Mouse (Mus musculus): ENCODE data around the gene 9430015G10Rik. TPM values are rescaled to one million over a fixed set of nuclear protein-coding genes. Genes with fewer than 3 reads are reported as not detected.

9430015G10Rik gene
- polyA plus RNA-seq (2012; rRNA removed), result 3.9 and 5.1 TPM in 2 replicates

DNA sequence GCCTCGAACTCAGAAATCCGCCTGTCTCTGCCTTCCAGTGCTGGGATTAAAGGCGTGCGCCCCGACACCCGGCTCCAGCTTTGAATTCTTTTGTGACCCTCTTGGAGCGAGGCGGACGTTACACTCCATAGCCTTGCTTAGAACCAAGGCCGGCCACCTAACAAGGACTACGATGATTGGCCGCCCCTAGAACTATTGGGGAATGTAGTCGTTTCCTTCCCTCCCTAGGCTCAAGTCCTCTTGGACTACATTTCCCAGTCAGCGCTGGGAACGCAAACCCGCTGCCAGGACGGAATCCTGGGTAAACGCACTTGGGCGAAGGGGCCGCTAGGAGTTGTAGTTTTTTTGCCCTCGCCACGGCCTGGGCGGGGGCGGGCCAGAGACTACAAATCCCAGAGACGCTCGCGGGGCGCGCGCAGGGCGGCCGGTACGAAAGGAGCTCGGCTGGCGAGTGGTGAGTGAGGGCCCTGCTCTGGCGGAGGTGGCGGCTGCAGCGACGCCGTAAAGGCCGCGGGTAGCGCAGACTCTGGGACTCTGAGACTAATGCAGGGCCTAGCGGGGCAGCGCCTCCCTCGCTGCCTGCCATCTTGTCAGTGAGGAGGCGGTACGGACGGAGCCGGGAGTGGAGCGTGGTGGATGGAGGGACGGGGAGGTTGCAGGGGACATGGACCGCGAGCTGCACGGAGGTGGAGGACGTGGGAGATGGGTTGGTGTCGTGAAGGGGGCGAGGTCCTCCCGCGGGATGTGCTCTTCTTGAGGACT lies at the start of gene 9430015G10Rik:
Gene 9430015G10Rik, plus strand, starts transcription at position 413 of the 762 bp plus-strand sequence.

DNA sequence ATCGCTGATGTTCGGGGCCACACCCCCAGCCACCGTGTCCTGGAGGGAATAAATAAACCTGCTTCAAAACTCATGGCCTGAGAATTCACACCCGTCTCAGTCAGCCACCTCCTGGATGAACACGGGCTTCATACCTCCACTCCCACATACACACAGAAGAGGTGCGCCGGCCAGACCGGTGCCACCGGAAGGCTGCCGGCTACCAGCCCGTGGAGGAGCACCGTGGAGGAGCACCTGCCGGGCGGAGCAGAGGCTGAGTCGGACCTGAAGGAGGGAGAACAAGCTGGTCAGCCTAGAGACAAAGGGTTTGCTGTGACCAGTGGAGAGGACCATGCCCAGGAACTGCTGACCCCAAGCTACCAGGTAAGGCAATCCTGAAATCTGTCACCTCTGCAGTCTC lies 20.7 kb downstream of the 9430015G10Rik start, which contains the start of gene Rnf223:
Gene Rnf223, plus strand, starts transcription at position 78 of the 400 bp plus-strand sequence.

Other genes with a start within 250 kb of the 9430015G10Rik start
- 0.33 and 0.81 TPM in 2 replicates for gene Tas1r3, start 246.6 kb upstream of the 9430015G10Rik start, polyA plus RNA-seq (2012; rRNA removed)
- gene Cptp, start 240.5 kb upstream of the 9430015G10Rik start, polyA plus RNA-seq (2012; rRNA removed), result 24.9 and 45.1 TPM in 2 replicates
- 15.0 and 21.4 TPM in 2 replicates for gene Ints11, start 240.4 kb upstream of the 9430015G10Rik start, polyA plus RNA-seq (2012; rRNA removed)
- 41.8 and 63.5 TPM in 2 replicates for gene Pusl1, start 218.2 kb upstream of the 9430015G10Rik start, polyA plus RNA-seq (2012; rRNA removed)
- gene Acap3, start 218.2 kb upstream of the 9430015G10Rik start, polyA plus RNA-seq (2012; rRNA removed), result 21.4 and 21.8 TPM in 2 replicates
- gene Ube2j2, start 166.2 kb upstream of the 9430015G10Rik start, polyA plus RNA-seq (2012; rRNA removed), result 41.1 and 63.8 TPM in 2 replicates
- gene C1qtnf12, start 147.7 kb upstream of the 9430015G10Rik start, polyA plus RNA-seq (2012; rRNA removed), result 30.7 and 39.0 TPM in 2 replicates
- gene B3galt6, start 117.3 kb upstream of the 9430015G10Rik start, polyA plus RNA-seq (2012; rRNA removed), result 4.6 and 6.1 TPM in 2 replicates
- 25.9 and 26.5 TPM in 2 replicates for gene Sdf4, start 117.1 kb upstream of the 9430015G10Rik start, polyA plus RNA-seq (2012; rRNA removed)
- gene Tnfrsf4, start 96.1 kb upstream of the 9430015G10Rik start, polyA plus RNA-seq (2012; rRNA removed), result 2.7 and 2.9 TPM in 2 replicates
- 2.6 and 2.8 TPM in 2 replicates for gene Tnfrsf18, start 83.8 kb upstream of the 9430015G10Rik start, polyA plus RNA-seq (2012; rRNA removed)
- gene Ttll10, start 50.6 kb upstream of the 9430015G10Rik start, polyA plus RNA-seq (2012; rRNA removed), result 5.6 and 10.5 TPM in 2 replicates
- 0.82 and 3.3 TPM in 2 replicates for gene Rnf223, start 20.5 kb downstream of the 9430015G10Rik start, polyA plus RNA-seq (2012; rRNA removed)
- 21.3 and 32.8 TPM in 2 replicates for gene Agrn, start 87.5 kb downstream of the 9430015G10Rik start, polyA plus RNA-seq (2012; rRNA removed)
- 6.6 and 11.0 TPM in 2 replicates for gene Isg15, start 90.8 kb downstream of the 9430015G10Rik start, polyA plus RNA-seq (2012; rRNA removed)
- gene AW011738, start 93.3 kb downstream of the 9430015G10Rik start, polyA plus RNA-seq (2012; rRNA removed), result 0.85 and 0.87 TPM in 2 replicates
- 2.8 and 2.9 TPM in 2 replicates for gene Perm1, start 105.9 kb downstream of the 9430015G10Rik start, polyA plus RNA-seq (2012; rRNA removed)
- 51.4 and 62.2 TPM in 2 replicates for gene Plekhn1, start 124.9 kb downstream of the 9430015G10Rik start, polyA plus RNA-seq (2012; rRNA removed)
- gene Noc2l, start 126.0 kb downstream of the 9430015G10Rik start, polyA plus RNA-seq (2012; rRNA removed), result 31.4 and 34.2 TPM in 2 replicates
- 0.12 and 0.15 TPM in 2 replicates for gene Samd11, start 145.7 kb downstream of the 9430015G10Rik start, polyA plus RNA-seq (2012; rRNA removed)
- not detected in 2 replicates for gene Vmn2r-ps159, start 221.1 kb downstream of the 9430015G10Rik start, polyA plus RNA-seq (2012; rRNA removed)